Mouse (Mus musculus): ENCODE data around the gene Lhx5. TPM values are rescaled to one million over a fixed set of nuclear protein-coding genes. Genes with fewer than 3 reads are reported as not detected.

The Lhx5 gene
- 0.11 TPM in 1 of 2 replicates, not detected in the other for polyA plus RNA-seq (2014; fragmentation: Nextera tagmentation; extraction: Ambion mirVana)

- ATAC-seq (replicated peaks; ENCODE audit: insufficient number of reproducible peaks, low FRiP score, low TSS enrichment) = peak; percentile 32; the same call in 1 of the 2 replicates
- H3K4me1 ChIP-seq (ENCODE audit: control insufficient read depth, insufficient read depth, low read length) = peaks cover 9% of the 10 kb centered on the region; the same call in 1 of the 2 replicates
- H3K27ac ChIP-seq (ENCODE audit: low read depth, low read length) = no peak within 1 kb of the TSS
- no peak within 1 kb of the TSS for H3K4me3 ChIP-seq (ENCODE audit: low read depth, low read length)
- no peaks in the 10 kb centered on the region for H3K36me3 ChIP-seq (ENCODE audit: control insufficient read depth, insufficient read depth, low read length)
- WGBS (ENCODE audit: insufficient replicate concordance) = 1% methylated on average over 69 of the region's 69 CpGs
- peaks cover 98% of the 10 kb centered on the region for H3K27me3 ChIP-seq (ENCODE audit: control insufficient read depth, insufficient read depth, low read length)
- H3K9me3 ChIP-seq (replicated peaks; ENCODE audit: control insufficient read depth, low read length) = no peaks in the 10 kb centered on the region
- no peak within 1 kb of the TSS for H3K9ac ChIP-seq (ENCODE audit: low read depth, low read length)
- H3K4me2 ChIP-seq = no peak within 1 kb of the TSS
Observed at GRCm38 (mm10) chr5:120431649-120432485, at the start of gene Lhx5. Gene Lhx5, plus strand, starts transcription at chr5:120431699.

- no peak overlapping the region for H3K27ac ChIP-seq (ENCODE audit: low read depth, low read length)
- H3K9me3 ChIP-seq (replicated peaks; ENCODE audit: control insufficient read depth, low read length) = no peaks in the 10 kb centered on the region
- H3K36me3 ChIP-seq (ENCODE audit: control insufficient read depth, insufficient read depth, low read length) = no peaks in the 10 kb centered on the region
- 74% methylated on average over 4 of the region's 4 CpGs for WGBS (ENCODE audit: insufficient replicate concordance)
- H3K4me2 ChIP-seq = no peak overlapping the region
- no peaks in the 10 kb centered on the region for H3K4me1 ChIP-seq (ENCODE audit: control insufficient read depth, insufficient read depth, low read length)
- no peak overlapping the region for H3K9ac ChIP-seq (ENCODE audit: low read depth, low read length)
- H3K4me3 ChIP-seq (ENCODE audit: low read depth, low read length) = no peak overlapping the region
- H3K27me3 ChIP-seq (ENCODE audit: control insufficient read depth, insufficient read depth, low read length) = peaks cover 7% of the 10 kb centered on the region; the same call in 1 of the 2 replicates
- no peak for ATAC-seq (replicated peaks; ENCODE audit: insufficient number of reproducible peaks, low FRiP score, low TSS enrichment)
Observed at GRCm38 (mm10) chr5:120386361-120386760, 45.1 kb upstream of the Lhx5 start.

DNA sequence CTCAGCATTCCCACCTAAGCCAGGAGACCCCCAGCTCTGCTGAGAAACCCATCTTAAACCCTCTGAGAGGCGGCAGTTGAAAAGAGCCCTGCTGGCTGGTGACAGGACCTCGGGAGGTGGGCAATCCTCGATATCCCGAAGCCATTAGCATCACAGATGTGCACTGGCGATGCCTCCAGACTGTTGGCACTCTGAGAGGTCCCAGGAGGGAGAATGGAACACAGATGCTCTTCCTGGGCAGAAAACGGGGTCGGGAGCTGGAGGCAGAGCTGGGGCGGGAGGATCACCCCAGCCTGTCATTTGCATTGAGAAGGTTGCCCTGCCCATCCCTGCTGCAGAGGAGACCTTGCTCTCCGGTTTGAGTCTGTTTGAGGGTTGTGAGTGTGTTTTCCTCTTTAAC is 42.7 kb upstream of the Lhx5 start:
- WGBS (ENCODE audit: insufficient replicate concordance) = 43% methylated on average over 9 of the region's 9 CpGs
- H3K4me3 ChIP-seq (ENCODE audit: low read depth, low read length) = no peak overlapping the region
- H3K36me3 ChIP-seq (ENCODE audit: control insufficient read depth, insufficient read depth, low read length) = no peaks in the 10 kb centered on the region
- H3K9ac ChIP-seq (ENCODE audit: low read depth, low read length) = no peak overlapping the region
- no peaks in the 10 kb centered on the region for H3K4me1 ChIP-seq (ENCODE audit: control insufficient read depth, insufficient read depth, low read length)
- no peak overlapping the region for H3K4me2 ChIP-seq
- H3K27me3 ChIP-seq (ENCODE audit: control insufficient read depth, insufficient read depth, low read length) = peaks cover 11% of the 10 kb centered on the region
- no peak for ATAC-seq (replicated peaks; ENCODE audit: insufficient number of reproducible peaks, low FRiP score, low TSS enrichment)
- no peak overlapping the region for H3K27ac ChIP-seq (ENCODE audit: low read depth, low read length)
- H3K9me3 ChIP-seq (replicated peaks; ENCODE audit: control insufficient read depth, low read length) = no peaks in the 10 kb centered on the region

DNA sequence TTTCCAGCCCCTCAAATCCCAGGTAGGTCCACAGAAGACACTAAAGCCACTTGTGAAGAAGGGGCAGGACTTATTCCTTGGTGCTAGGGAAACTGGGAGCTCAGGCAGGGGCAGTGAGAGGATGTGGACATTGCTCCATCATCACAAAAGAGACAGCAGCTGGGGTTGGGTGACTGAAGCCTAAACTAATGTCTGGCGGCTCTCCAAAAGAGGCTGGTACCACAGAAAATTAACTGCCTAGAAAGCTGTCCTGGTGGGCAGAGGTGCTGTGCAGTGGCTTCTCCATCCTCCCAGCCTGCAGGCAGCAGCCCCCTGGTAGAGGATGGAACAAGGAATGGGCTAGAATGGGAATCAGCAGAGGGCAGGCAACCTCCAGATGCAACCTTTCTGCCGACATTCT is 41.5 kb upstream of the Lhx5 start:
- Histone ChIP-seq H3K4me2 (no peak overlapping the region), H3K4me3 (ENCODE audit: low read depth, low read length) (no peak overlapping the region), H3K9me3 (replicated peaks; ENCODE audit: control insufficient read depth, low read length) (no peaks in the 10 kb centered on the region), H3K27me3 (ENCODE audit: control insufficient read depth, insufficient read depth, low read length) (peaks cover 21% of the 10 kb centered on the region), H3K27ac (ENCODE audit: low read depth, low read length) (no peak overlapping the region), H3K4me1 (ENCODE audit: control insufficient read depth, insufficient read depth, low read length) (no peaks in the 10 kb centered on the region), H3K9ac (ENCODE audit: low read depth, low read length) (no peak overlapping the region), H3K36me3 (ENCODE audit: control insufficient read depth, insufficient read depth, low read length) (no peaks in the 10 kb centered on the region)
- WGBS (ENCODE audit: insufficient replicate concordance) = 63% methylated on average over 2 of the region's 2 CpGs
- ATAC-seq (replicated peaks; ENCODE audit: insufficient number of reproducible peaks, low FRiP score, low TSS enrichment) = no peak

DNA sequence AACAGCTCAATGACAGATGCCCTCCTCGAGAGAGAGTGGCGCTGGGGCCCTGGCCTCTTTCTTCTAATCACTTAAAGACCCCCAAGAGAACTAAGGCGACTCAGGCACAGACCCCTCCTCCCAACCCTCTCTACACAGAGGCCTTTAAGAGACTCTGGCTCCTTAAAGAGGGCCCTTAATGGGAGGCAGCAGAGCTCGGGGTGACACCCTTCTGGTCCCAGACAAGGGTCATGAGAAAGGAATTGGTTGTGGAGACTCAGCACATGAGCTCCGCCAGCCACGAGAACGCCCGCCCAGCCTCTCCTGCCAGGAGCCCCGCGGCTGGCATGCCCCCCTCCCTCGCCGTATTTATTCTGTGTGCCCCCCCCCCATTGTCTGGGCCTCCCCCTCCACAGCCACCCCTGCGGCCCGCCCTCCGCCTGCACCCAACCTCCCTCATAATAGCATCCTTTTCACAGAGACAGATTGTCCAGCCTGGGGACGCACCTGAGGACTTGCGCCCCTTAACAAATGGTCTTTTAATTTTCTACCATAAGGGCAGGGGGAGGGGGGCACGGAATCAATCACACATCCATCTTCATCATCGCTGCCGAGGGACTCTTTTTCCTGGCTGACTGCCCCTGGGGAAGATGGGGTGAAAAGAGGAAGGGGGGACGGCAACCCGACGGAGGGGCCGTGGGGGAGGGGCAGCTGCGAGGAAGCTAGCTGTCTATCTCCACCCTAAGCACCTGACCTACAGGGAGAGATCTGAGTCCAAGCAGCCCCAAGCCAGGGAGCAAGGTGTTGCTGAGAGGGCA is 37.4 kb upstream of the Lhx5 start:
- H3K4me2 ChIP-seq = no peak overlapping the region
- H3K4me1 ChIP-seq (ENCODE audit: control insufficient read depth, insufficient read depth, low read length) = no peaks in the 10 kb centered on the region
- no peak overlapping the region for H3K27ac ChIP-seq (ENCODE audit: low read depth, low read length)
- 35% methylated on average over 25 of the region's 25 CpGs for WGBS (ENCODE audit: insufficient replicate concordance)
- no peak overlapping the region for H3K9ac ChIP-seq (ENCODE audit: low read depth, low read length)
- H3K9me3 ChIP-seq (replicated peaks; ENCODE audit: control insufficient read depth, low read length) = no peaks in the 10 kb centered on the region
- no peak overlapping the region for H3K4me3 ChIP-seq (ENCODE audit: low read depth, low read length)
- H3K27me3 ChIP-seq (ENCODE audit: control insufficient read depth, insufficient read depth, low read length) = peaks cover 51% of the 10 kb centered on the region
- H3K36me3 ChIP-seq (ENCODE audit: control insufficient read depth, insufficient read depth, low read length) = no peaks in the 10 kb centered on the region
- ATAC-seq (replicated peaks; ENCODE audit: insufficient number of reproducible peaks, low FRiP score, low TSS enrichment) = no peak

GRCm38 (mm10) chr5:120397988-120398387 is 33.5 kb upstream of the Lhx5 start:
- Histone ChIP-seq H3K27me3 (ENCODE audit: control insufficient read depth, insufficient read depth, low read length) (peaks cover 68% of the 10 kb centered on the region), H3K4me1 (ENCODE audit: control insufficient read depth, insufficient read depth, low read length) (no peaks in the 10 kb centered on the region), H3K9me3 (replicated peaks; ENCODE audit: control insufficient read depth, low read length) (no peaks in the 10 kb centered on the region), H3K36me3 (ENCODE audit: control insufficient read depth, insufficient read depth, low read length) (no peaks in the 10 kb centered on the region), H3K27ac (ENCODE audit: low read depth, low read length) (no peak overlapping the region), H3K4me3 (ENCODE audit: low read depth, low read length) (no peak overlapping the region), H3K4me2 (no peak overlapping the region), H3K9ac (ENCODE audit: low read depth, low read length) (no peak overlapping the region)
- WGBS (ENCODE audit: insufficient replicate concordance) = 2% methylated on average over 12 of the region's 13 CpGs
- no peak for ATAC-seq (replicated peaks; ENCODE audit: insufficient number of reproducible peaks, low FRiP score, low TSS enrichment)

DNA sequence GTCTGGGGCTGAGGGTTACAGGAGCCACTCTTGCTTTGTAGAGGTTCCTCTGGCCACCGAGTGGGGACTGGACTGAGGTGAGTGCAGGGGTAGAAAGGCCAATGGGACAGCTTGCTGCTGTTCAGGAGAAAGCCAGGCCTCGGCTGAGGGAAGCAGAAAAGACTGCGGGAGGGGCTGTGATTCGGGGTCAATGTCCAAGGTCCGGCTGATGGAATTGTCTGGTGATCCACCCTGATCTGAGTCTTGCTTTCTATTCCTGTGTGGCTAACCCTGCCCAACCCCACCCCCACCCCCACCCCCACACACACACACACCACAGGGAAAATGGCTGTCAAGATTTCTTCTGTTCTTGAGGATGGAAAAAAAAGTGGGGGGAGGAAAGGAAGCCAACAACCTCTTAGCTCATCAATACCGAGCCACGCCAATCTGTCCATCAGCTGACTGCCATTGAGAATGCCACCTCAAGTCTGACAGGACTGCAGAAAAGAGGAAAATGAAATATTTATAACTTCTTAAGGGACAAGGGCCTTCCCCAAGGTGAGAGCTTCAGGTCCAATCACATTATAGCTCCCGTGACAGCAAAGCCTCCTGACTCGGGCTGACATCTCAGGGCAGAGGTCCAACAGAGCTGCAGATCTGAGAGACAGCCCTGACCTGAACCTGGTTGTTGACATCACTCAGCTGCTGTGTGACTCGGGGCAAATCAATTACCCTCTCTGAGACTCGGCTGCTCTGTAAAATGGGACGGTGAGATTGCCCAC is 26.5 kb upstream of the Lhx5 start:
- H3K36me3 ChIP-seq (ENCODE audit: control insufficient read depth, insufficient read depth, low read length) = no peaks in the 10 kb centered on the region
- no peaks in the 10 kb centered on the region for H3K4me1 ChIP-seq (ENCODE audit: control insufficient read depth, insufficient read depth, low read length)
- no peaks in the 10 kb centered on the region for H3K9me3 ChIP-seq (replicated peaks; ENCODE audit: control insufficient read depth, low read length)
- no peak overlapping the region for H3K9ac ChIP-seq (ENCODE audit: low read depth, low read length)
- 66% methylated on average over 12 of the region's 12 CpGs for WGBS (ENCODE audit: insufficient replicate concordance)
- H3K4me3 ChIP-seq (ENCODE audit: low read depth, low read length) = no peak overlapping the region
- no peak overlapping the region for H3K4me2 ChIP-seq
- peaks cover 39% of the 10 kb centered on the region for H3K27me3 ChIP-seq (ENCODE audit: control insufficient read depth, insufficient read depth, low read length)
- H3K27ac ChIP-seq (ENCODE audit: low read depth, low read length) = no peak overlapping the region
- no peak for ATAC-seq (replicated peaks; ENCODE audit: insufficient number of reproducible peaks, low FRiP score, low TSS enrichment)

GRCm38 (mm10) chr5:120408933-120409332 is 22.6 kb upstream of the Lhx5 start:
- no peak for ATAC-seq (replicated peaks; ENCODE audit: insufficient number of reproducible peaks, low FRiP score, low TSS enrichment)
- no peak overlapping the region for H3K9ac ChIP-seq (ENCODE audit: low read depth, low read length)
- H3K4me2 ChIP-seq = no peak overlapping the region
- no peak overlapping the region for H3K27ac ChIP-seq (ENCODE audit: low read depth, low read length)
- peaks cover 36% of the 10 kb centered on the region for H3K27me3 ChIP-seq (ENCODE audit: control insufficient read depth, insufficient read depth, low read length)
- WGBS (ENCODE audit: insufficient replicate concordance) = 65% methylated on average over 14 of the region's 14 CpGs
- H3K4me1 ChIP-seq (ENCODE audit: control insufficient read depth, insufficient read depth, low read length) = no peaks in the 10 kb centered on the region
- 0 out of 2 replicates have a peak, but pooled peaks cover 2% of the 10 kb centered on the region for H3K9me3 ChIP-seq (replicated peaks; ENCODE audit: control insufficient read depth, low read length)
- H3K4me3 ChIP-seq (ENCODE audit: low read depth, low read length) = no peak overlapping the region
- H3K36me3 ChIP-seq (ENCODE audit: control insufficient read depth, insufficient read depth, low read length) = no peaks in the 10 kb centered on the region

All from heart, embryonic 11.5 days (tissue).